Mouse (Mus musculus) brain, embryonic 14.5 days (tissue): ENCODE data around the gene Rorb. TPM values are rescaled to one million over a fixed set of nuclear protein-coding genes. Genes with fewer than 3 reads are reported as not detected.
A peak's percentile ranks its signal among the peaks of the same experiment; 100 is the strongest.

Source experiments
- DNase-seq: peaks from one replicate; pipeline ENCODE4 v3.0.0-alpha.2; 2011; ENCODE audit warnings: low read depth
- CTCF ChIP-seq: fragments of 200-500 bp; IDR thresholded peaks from 2 replicates; pipeline ENCODE4 v1.5.1; 2012; ENCODE audit warnings: inconsistent platforms, mild to moderate bottlenecking, moderate library complexity, borderline replicate concordance; ENCODE audit not compliant: insufficient read depth, insufficient read length; ENCODE audit errors: extremely low read depth
- POLR2A ChIP-seq: fragments of 200-500 bp; IDR thresholded peaks from 2 replicates; pipeline ENCODE4 v1.6.1; 2012; ENCODE audit warnings: mild to moderate bottlenecking, inconsistent platforms, borderline replicate concordance; ENCODE audit not compliant: poor library complexity, insufficient read depth, insufficient read length, severe bottlenecking; ENCODE audit errors: extremely low read depth
- polyA plus RNA-seq: library from polyadenylated mRNA; depleted of rRNA; stranded (reverse); fragments of >200 nt; gene quantifications from 2 replicates; pipeline ENCODE4 v1.2.3, GENCODE M21; 2012; rRNA removed

Gene Rorb
- polyA plus RNA-seq = 2.2 and 4.5 TPM in 2 replicates

- TF ChIP-seq CTCF (no peak), POLR2A (peak; percentile 32; the same call in 1 of the 2 replicates)
- DNase-seq = peak; percentile 96
These were observed at the start of gene Rorb for GRCm38 (mm10) chr19:19110793-19111427. TSS of gene Rorb (minus strand) at chr19:19111196.

DNA sequence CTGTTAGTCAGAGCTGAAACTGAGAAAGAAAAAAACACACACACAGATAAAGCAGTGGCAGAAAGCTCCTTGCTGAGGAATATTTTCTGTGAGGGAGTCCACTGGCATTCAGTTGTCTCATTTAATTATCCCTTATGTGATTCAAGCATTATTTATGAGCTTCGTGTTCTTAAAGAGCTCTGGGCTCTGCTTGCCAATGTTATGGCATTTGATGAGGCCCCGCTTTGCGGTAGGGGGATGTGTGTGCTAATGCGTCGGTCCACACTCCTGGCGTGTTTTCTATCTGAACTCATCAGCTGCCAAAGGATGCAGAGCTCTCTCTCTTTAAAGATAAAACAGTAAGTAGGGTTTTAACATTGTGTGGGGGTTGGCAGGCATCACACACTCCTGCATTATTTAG lies 37.9 kb upstream of the Rorb start:
- TF ChIP-seq POLR2A = no peak
- no peak for TF ChIP-seq CTCF
- DNase-seq = peak; percentile 79

- DNase-seq = no peak
- no peak for TF ChIP-seq POLR2A
- no peak for TF ChIP-seq CTCF
These were observed 33.5 kb upstream of the Rorb start for GRCm38 (mm10) chr19:19144447-19144846.

DNA sequence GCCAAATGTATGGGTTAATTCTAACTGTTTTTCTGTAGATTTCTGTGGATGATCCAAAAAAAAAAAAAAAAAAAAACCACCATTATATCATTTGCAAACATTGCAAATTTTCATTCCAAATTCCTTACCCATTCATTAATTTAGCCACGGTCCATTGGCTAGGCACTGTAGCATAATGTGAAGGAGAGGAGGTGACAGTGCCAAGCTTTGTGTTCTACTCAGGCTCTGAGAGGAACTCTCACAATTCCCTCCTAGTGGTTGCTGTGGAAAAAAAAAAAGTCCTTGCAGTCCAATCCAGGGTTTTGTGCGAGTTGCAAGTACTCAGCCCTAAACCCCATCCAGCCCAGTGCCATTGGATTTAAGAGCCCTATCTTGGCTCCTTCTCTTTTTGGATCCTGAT lies 25.9 kb upstream of the Rorb start:
- TF ChIP-seq POLR2A (no peak), CTCF (peak; percentile 7; the same call in 1 of the 2 replicates)
- DNase-seq = peak; percentile 82

GRCm38 (mm10) chr19:19135838-19136237 lies 24.8 kb upstream of the Rorb start:
- no peak for DNase-seq
- no peak for TF ChIP-seq POLR2A

DNA sequence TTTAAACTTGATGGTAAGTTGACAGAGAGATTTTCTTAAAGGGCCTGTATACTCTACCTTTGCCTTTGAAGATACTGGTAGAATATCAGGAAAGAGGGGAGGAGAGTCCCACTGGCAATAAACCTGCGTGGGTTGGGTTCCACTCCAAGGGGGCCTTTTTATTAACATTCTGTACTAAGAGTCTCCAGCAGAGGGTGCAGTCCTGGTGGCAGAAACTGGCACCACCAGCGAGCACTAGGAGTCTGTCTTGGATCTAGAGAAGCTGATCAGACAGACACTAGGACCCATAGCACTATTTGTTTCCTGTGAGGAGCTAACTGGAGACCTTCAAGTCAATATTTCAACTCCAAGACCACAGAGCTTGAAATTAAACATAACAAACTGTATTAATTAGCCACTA lies 11.3 kb upstream of the Rorb start:
- no peak for DNase-seq
- TF ChIP-seq CTCF = peak; percentile 9; the same call in 1 of the 2 replicates
- no peak for TF ChIP-seq POLR2A

DNA sequence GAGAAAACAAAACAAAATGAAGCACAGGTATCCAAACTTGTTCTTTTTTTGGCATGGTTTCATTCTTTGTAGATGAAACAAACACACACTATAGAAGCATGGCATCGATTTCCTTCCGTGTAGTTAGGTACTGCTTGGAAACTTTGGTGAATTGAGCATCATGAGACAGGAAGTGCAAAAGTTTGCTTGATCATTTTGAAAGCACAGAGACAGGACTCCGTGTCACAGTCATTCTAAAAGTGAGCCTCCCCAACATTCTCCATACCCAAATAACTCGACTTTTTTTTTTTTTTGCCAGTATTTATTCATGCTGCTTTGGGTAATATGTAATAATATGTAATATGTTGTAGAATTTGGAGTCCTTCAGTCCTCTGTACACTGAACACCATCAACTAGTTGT lies 1.2 kb upstream of the Rorb start:
- TF ChIP-seq CTCF = no peak
- TF ChIP-seq POLR2A = no peak
- no peak for DNase-seq

DNA sequence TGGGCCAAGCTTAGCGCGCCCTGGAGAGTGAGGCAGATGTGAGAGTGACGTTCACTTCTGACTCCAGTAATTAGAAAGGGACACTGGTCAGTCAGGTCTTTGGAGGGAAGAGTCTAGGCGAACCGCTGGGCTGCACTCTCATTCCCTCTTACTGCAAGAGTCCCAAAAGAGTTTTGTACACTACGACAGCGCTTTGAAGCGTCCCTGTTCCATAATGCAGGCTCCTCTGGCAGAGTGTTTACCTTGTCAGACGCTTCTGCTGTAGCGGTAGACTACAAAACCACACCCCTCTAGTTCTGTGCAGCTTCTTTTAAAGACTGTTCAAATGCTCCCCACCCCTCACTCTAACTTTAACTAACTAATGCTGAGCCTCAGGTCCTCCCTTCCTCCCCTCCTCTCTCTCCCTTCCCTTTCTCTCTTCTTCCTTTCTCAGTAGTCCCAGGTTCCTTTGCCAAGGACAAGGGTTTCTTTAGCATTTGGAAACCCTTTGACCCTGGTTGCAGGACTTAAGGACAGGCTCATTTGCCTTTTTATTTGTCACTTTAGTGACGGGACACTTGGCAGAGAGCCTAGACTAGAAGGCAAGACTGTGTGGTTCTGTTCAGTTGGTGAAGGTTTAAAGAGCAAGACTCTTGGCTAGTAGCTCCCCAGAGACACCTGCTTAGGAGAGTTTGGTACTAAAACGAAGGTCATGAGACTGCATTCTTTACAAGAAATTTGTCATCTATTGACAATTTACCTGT lies 603 bp upstream of the Rorb start:
- peak; percentile 45 for DNase-seq
- TF ChIP-seq POLR2A = no peak
- TF ChIP-seq CTCF = no peak

DNA sequence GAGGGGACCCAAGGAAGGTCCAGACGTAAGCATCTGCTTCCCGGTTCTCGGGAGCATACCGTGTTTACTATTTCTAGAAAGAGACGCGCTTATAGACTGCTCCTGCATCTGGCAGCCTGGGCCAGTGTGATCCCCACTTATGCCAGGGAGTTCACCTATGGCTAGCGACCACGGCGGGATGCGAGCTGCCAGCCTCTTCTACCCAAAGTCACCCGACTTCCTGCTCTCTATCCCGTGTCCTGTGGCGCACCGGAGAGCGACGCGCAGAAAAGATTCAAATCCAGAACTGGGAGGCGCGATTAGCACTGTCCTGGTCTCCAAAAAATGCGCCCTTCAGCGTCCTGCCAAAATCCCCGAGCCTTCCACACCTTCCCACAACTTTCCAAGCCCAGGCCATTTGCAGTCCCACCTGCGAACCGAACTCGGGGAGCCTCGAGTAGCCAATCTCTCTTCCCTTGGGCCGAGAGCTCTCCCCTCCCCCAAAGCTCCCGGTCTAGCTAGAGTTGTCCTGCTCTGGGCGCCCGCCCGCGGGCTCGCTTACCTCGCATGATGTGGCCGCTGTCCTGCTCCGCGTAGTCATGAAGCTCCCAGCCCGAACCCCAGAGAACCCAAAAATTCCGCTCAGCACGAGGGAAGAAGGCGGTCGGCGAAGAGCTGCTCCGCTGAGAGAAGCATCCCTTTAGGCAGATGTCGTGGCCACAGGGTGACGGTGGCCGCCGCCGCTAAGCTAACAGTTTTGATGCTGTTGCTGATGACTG lies 806 bp downstream of the Rorb start:
- peak; percentile 75 for DNase-seq
- TF ChIP-seq CTCF = no peak
- TF ChIP-seq POLR2A = no peak

- peak; percentile 26 for DNase-seq
- TF ChIP-seq CTCF = no peak
- no peak for TF ChIP-seq POLR2A
These were observed 2.2 kb downstream of the Rorb start for GRCm38 (mm10) chr19:19108596-19109381.

- DNase-seq = no peak
- no peak for TF ChIP-seq CTCF
- no peak for TF ChIP-seq POLR2A
These were observed 6.4 kb downstream of the Rorb start for GRCm38 (mm10) chr19:19104581-19104980.

GRCm38 (mm10) chr19:19097149-19097548 lies 13.8 kb downstream of the Rorb start:
- TF ChIP-seq CTCF = no peak
- no peak for TF ChIP-seq POLR2A

GRCm38 (mm10) chr19:19089427-19089826 lies 21.6 kb downstream of the Rorb start:
- no peak for DNase-seq
- TF ChIP-seq POLR2A (no peak), CTCF (no peak)

More at GRCm38 (mm10) chr19:19097149-19097548, 13.8 kb downstream of the Rorb start:
- DNase-seq = no peak

GRCm38 (mm10) chr19:19077880-19078279 lies 33.1 kb downstream of the Rorb start:
- no peak for TF ChIP-seq CTCF
- no peak for TF ChIP-seq POLR2A
- DNase-seq = no peak
